Mouse (Mus musculus): ENCODE results near the gene Adam8. TPM values are rescaled to one million over a fixed set of nuclear protein-coding genes. Genes with fewer than 3 reads are reported as not detected.

Adam8 gene
- polyA plus RNA-seq, 1 experiment, result 4.9 TPM

- 78% methylated on average over 10 of the region's 10 CpGs for WGBS
- Histone ChIP-seq H3K36me3 (ENCODE audit: control insufficient read depth, insufficient read depth, low read length) (no peaks in the 10 kb centered on the region), H3K4me3 (ENCODE audit: low read depth, low read length) (no peak overlapping the region), H3K27me3 (ENCODE audit: control insufficient read depth, insufficient read depth, low read length) (no peaks in the 10 kb centered on the region), H3K27ac (ENCODE audit: insufficient read depth, low read depth, low read length) (peak overlapping the region; percentile 9; the same call in 1 of the 2 replicates), H3K4me1 (ENCODE audit: control insufficient read depth, insufficient read depth, insufficient read length, low read length) (no peaks in the 10 kb centered on the region; the same call in none of the 2 replicates)
- TF ChIP-seq CTCF (IDR thresholded peaks at IDR 0.05; ENCODE audit: extremely low read depth, insufficient read length, insufficient replicate concordance, low read depth, low read length) (no peak), POLR2A (IDR thresholded peaks at IDR 0.05; ENCODE audit: low read depth, low read length) (no peak)
Observed at GRCm38 (mm10) chr7:139970216-139970919, 22.0 kb downstream of the Adam8 start.

- no peak overlapping the region for H3K4me3 ChIP-seq (ENCODE audit: low read depth, low read length)
- no peaks in the 10 kb centered on the region; the same call in 1 of the 2 replicates for H3K4me1 ChIP-seq (ENCODE audit: control insufficient read depth, insufficient read depth, insufficient read length, low read length)
- WGBS, result 43% methylated on average over 10 of the region's 10 CpGs
- H3K27me3 ChIP-seq (ENCODE audit: control insufficient read depth, insufficient read depth, low read length), result no peaks in the 10 kb centered on the region
- TF ChIP-seq CTCF (IDR thresholded peaks at IDR 0.05; ENCODE audit: extremely low read depth, insufficient read length, insufficient replicate concordance, low read depth, low read length), result peak; percentile 74; the same call in 1 of the 2 replicates
- TF ChIP-seq POLR2A (IDR thresholded peaks at IDR 0.05; ENCODE audit: low read depth, low read length), result no peak
- peak overlapping the region; percentile 9; the same call in 1 of the 2 replicates for H3K27ac ChIP-seq (ENCODE audit: insufficient read depth, low read depth, low read length)
- H3K36me3 ChIP-seq (ENCODE audit: control insufficient read depth, insufficient read depth, low read length), result no peaks in the 10 kb centered on the region
Observed at GRCm38 (mm10) chr7:139969348-139970130, 22.8 kb downstream of the Adam8 start.

GRCm38 (mm10) chr7:139968428-139968827 lies 23.9 kb downstream of the Adam8 start:
- Histone ChIP-seq H3K36me3 (ENCODE audit: control insufficient read depth, insufficient read depth, low read length) (no peaks in the 10 kb centered on the region), H3K27ac (ENCODE audit: insufficient read depth, low read depth, low read length) (no peak overlapping the region), H3K4me1 (ENCODE audit: control insufficient read depth, insufficient read depth, insufficient read length, low read length) (no peaks in the 10 kb centered on the region; the same call in 1 of the 2 replicates), H3K4me3 (ENCODE audit: low read depth, low read length) (no peak overlapping the region), H3K27me3 (ENCODE audit: control insufficient read depth, insufficient read depth, low read length) (no peaks in the 10 kb centered on the region)
- TF ChIP-seq CTCF (IDR thresholded peaks at IDR 0.05; ENCODE audit: extremely low read depth, insufficient read length, insufficient replicate concordance, low read depth, low read length) (no peak), POLR2A (IDR thresholded peaks at IDR 0.05; ENCODE audit: low read depth, low read length) (no peak)
- WGBS, result 43% methylated on average over 5 of the region's 5 CpGs

- Histone ChIP-seq H3K36me3 (ENCODE audit: control insufficient read depth, insufficient read depth, low read length) (no peaks in the 10 kb centered on the region), H3K4me3 (ENCODE audit: low read depth, low read length) (no peak overlapping the region), H3K4me1 (ENCODE audit: control insufficient read depth, insufficient read depth, insufficient read length, low read length) (no peaks in the 10 kb centered on the region; the same call in 1 of the 2 replicates), H3K27ac (ENCODE audit: insufficient read depth, low read depth, low read length) (no peak overlapping the region), H3K27me3 (ENCODE audit: control insufficient read depth, insufficient read depth, low read length) (no peaks in the 10 kb centered on the region)
- TF ChIP-seq POLR2A (IDR thresholded peaks at IDR 0.05; ENCODE audit: low read depth, low read length) (no peak), CTCF (IDR thresholded peaks at IDR 0.05; ENCODE audit: extremely low read depth, insufficient read length, insufficient replicate concordance, low read depth, low read length) (no peak)
- 30% methylated on average over 4 of the region's 4 CpGs for WGBS
Observed at GRCm38 (mm10) chr7:139967175-139967574, 25.2 kb downstream of the Adam8 start.

GRCm38 (mm10) chr7:139963814-139964213 lies 28.5 kb downstream of the Adam8 start:
- Histone ChIP-seq H3K4me3 (ENCODE audit: low read depth, low read length) (no peak overlapping the region), H3K27ac (ENCODE audit: insufficient read depth, low read depth, low read length) (no peak overlapping the region), H3K36me3 (ENCODE audit: control insufficient read depth, insufficient read depth, low read length) (no peaks in the 10 kb centered on the region), H3K27me3 (ENCODE audit: control insufficient read depth, insufficient read depth, low read length) (no peaks in the 10 kb centered on the region), H3K4me1 (ENCODE audit: control insufficient read depth, insufficient read depth, insufficient read length, low read length) (no peaks in the 10 kb centered on the region)
- WGBS, result 44% methylated on average over 4 of the region's 4 CpGs
- TF ChIP-seq POLR2A (IDR thresholded peaks at IDR 0.05; ENCODE audit: low read depth, low read length) (no peak), CTCF (IDR thresholded peaks at IDR 0.05; ENCODE audit: extremely low read depth, insufficient read length, insufficient replicate concordance, low read depth, low read length) (no peak)

GRCm38 (mm10) chr7:139961141-139961540 lies 31.2 kb downstream of the Adam8 start:
- TF ChIP-seq POLR2A (IDR thresholded peaks at IDR 0.05; ENCODE audit: low read depth, low read length) (no peak), CTCF (IDR thresholded peaks at IDR 0.05; ENCODE audit: extremely low read depth, insufficient read length, insufficient replicate concordance, low read depth, low read length) (no peak)
- Histone ChIP-seq H3K36me3 (ENCODE audit: control insufficient read depth, insufficient read depth, low read length) (no peaks in the 10 kb centered on the region), H3K27me3 (ENCODE audit: control insufficient read depth, insufficient read depth, low read length) (no peaks in the 10 kb centered on the region), H3K4me1 (ENCODE audit: control insufficient read depth, insufficient read depth, insufficient read length, low read length) (no peaks in the 10 kb centered on the region), H3K4me3 (ENCODE audit: low read depth, low read length) (no peak overlapping the region), H3K27ac (ENCODE audit: insufficient read depth, low read depth, low read length) (no peak overlapping the region)
- WGBS, result 80% methylated on average over 10 of the region's 10 CpGs

- H3K27ac ChIP-seq (ENCODE audit: insufficient read depth, low read depth, low read length), result no peak overlapping the region
- H3K27me3 ChIP-seq (ENCODE audit: control insufficient read depth, insufficient read depth, low read length), result no peaks in the 10 kb centered on the region
- H3K36me3 ChIP-seq (ENCODE audit: control insufficient read depth, insufficient read depth, low read length), result no peaks in the 10 kb centered on the region
- no peaks in the 10 kb centered on the region for H3K4me1 ChIP-seq (ENCODE audit: control insufficient read depth, insufficient read depth, insufficient read length, low read length)
- no peak for TF ChIP-seq CTCF (IDR thresholded peaks at IDR 0.05; ENCODE audit: extremely low read depth, insufficient read length, insufficient replicate concordance, low read depth, low read length)
- no peak for TF ChIP-seq POLR2A (IDR thresholded peaks at IDR 0.05; ENCODE audit: low read depth, low read length)
- H3K4me3 ChIP-seq (ENCODE audit: low read depth, low read length), result no peak overlapping the region
- 29% methylated on average over 11 of the region's 11 CpGs for WGBS
Observed at GRCm38 (mm10) chr7:139957958-139958357, 34.4 kb downstream of the Adam8 start.

Data from small intestine, adult 2 months (tissue).